In the genomic region with DNA sequence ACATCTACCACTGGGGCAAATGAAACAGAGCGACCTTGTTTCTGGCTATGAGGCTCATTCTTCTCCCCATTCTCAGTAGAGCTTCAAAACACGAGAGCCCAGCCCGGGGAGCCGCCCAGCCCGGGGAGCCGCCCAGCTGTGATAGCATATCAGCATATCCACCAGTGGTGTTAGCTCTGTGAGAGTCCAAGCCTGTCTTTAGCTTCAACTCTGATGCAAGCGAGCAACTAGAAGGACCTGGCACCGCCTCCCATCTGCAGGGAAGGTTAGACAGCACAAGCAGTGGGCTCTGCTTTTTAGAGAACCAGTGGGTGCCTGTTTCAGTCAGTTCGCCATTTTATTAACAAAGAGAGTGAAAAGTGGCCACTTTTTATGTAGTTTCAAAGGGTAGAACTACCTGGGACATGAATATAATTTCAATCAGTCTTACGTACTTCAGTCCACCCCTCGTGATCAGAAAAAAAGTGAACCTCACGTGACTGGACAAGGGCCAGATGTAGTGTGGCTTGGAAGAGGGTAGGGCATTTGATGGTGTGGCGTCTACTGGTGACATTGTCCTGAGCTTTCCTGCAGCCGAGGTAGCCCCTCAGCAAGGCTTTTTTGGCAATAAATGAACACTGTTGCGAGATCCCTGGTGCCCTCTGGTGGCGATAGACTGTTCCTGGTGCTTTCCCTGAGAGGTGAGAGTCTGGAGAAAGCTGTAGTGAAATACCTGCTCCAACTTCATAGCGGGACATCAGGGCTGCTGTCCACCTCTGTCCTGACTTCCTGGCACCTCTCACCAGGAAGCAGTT, we compare ENCODE assay signal across 8 mouse cellular contexts.
DNase-seq lines count a peak whose midpoint lies in the region; ATAC-seq and TF ChIP-seq lines count a peak whose summit lies in the region.

No protein-coding gene starts in this region.

- DNase-seq in thymus, adult 2 months = peak; percentile 31
- DNase-seq in thymus, adult 18-20 months = no peak
- peak; percentile 78 for DNase-seq in brain, embryonic 14.5 days (ENCODE audit: low read depth)
- peak; percentile 47 for DNase-seq in lung, postnatal 0 days (ENCODE audit: low spot score)
- DNase-seq in right cerebral cortex, adult 2 months (ENCODE audit: low spot score in 2 of 2) = peak; percentile 59 to 66
- DNase-seq in urinary bladder, adult 18-20 months (ENCODE audit: low spot score in 2 of 2) = no peak

- H3K4me1 ChIP-seq in thymus, adult 2 months (replicated peaks; ENCODE audit: control insufficient read depth, insufficient read depth, low read length) = no peaks in the 10 kb centered on the region
- H3K4me1 ChIP-seq in forebrain, embryonic 13.5 days = peaks cover 16% of the 10 kb centered on the region
- H3K4me1 ChIP-seq in intestine, postnatal 0 days (replicated peaks; ENCODE audit: control insufficient read depth, insufficient read depth, low read length) = no peaks in the 10 kb centered on the region
- H3K4me1 ChIP-seq in lung, postnatal 0 days (ENCODE audit: insufficient read depth, low read depth, low read length) = no peaks in the 10 kb centered on the region

- no peak overlapping the region for H3K27ac ChIP-seq in thymus, adult 2 months (ENCODE audit: control insufficient read depth, insufficient read depth, low read length)
- H3K27ac ChIP-seq in forebrain, embryonic 13.5 days = no peak overlapping the region
- H3K27ac ChIP-seq in intestine, postnatal 0 days (ENCODE audit: low read depth, low read length) = no peak overlapping the region
- H3K27ac ChIP-seq in lung, postnatal 0 days (ENCODE audit: low read length) = no peak overlapping the region

- no peak for TF ChIP-seq EP300 in lung, postnatal 0 days (IDR thresholded peaks at IDR 0.05)

- TF ChIP-seq CTCF in thymus, adult 2 months (IDR thresholded peaks at IDR 0.05; ENCODE audit: borderline replicate concordance, control insufficient read depth, extremely low read depth, insufficient read depth, low read length, poor library complexity) = no peak
- peak; percentile 85 for TF ChIP-seq CTCF in brain, embryonic 14.5 days (IDR thresholded peaks at IDR 0.05; ENCODE audit: borderline replicate concordance, extremely low read depth, insufficient read depth, insufficient read length)
- TF ChIP-seq CTCF in intestine, postnatal 0 days (IDR thresholded peaks at IDR 0.05; ENCODE audit: low read depth) = peak; percentile 75
- TF ChIP-seq CTCF in lung, postnatal 0 days (IDR thresholded peaks at IDR 0.05) = peak; percentile 74

- no peaks in the 10 kb centered on the region for H3K27me3 ChIP-seq in thymus, adult 2 months (ENCODE audit: control insufficient read depth, insufficient read depth, low read length)
- no peaks in the 10 kb centered on the region for H3K27me3 ChIP-seq in forebrain, embryonic 13.5 days
- no peaks in the 10 kb centered on the region for H3K27me3 ChIP-seq in intestine, postnatal 0 days (replicated peaks; ENCODE audit: control insufficient read depth, insufficient read depth, low read length)
- H3K27me3 ChIP-seq in lung, postnatal 0 days (replicated peaks; ENCODE audit: insufficient read depth, low read length) = no peaks in the 10 kb centered on the region

- H3K9ac ChIP-seq in forebrain, embryonic 13.5 days = no peak overlapping the region
- H3K9ac ChIP-seq in intestine, postnatal 0 days (ENCODE audit: low read depth, low read length) = no peak overlapping the region
- no peak overlapping the region for H3K9ac ChIP-seq in lung, postnatal 0 days (replicated peaks; ENCODE audit: low read depth)

- WGBS in thymus, adult 2 months = 61% methylated on average over 17 of the region's 17 CpGs
- 56% methylated on average over 17 of the region's 17 CpGs for WGBS in forebrain, embryonic 13.5 days
- 41% methylated on average over 17 of the region's 17 CpGs for WGBS in intestine, postnatal 0 days
- 39% methylated on average over 17 of the region's 17 CpGs for WGBS in lung, postnatal 0 days

- no peak overlapping the region for H3K4me2 ChIP-seq in forebrain, embryonic 13.5 days
- H3K4me2 ChIP-seq in intestine, postnatal 0 days (replicated peaks; ENCODE audit: low read depth) = no peak overlapping the region
- H3K4me2 ChIP-seq in lung, postnatal 0 days (replicated peaks; ENCODE audit: low read depth, low read length) = 0 out of 2 replicates have a peak overlapping the region, but pooled peaks have one; percentile 8

- H3K36me3 ChIP-seq in thymus, adult 2 months (ENCODE audit: control insufficient read depth, insufficient read depth, low read length) = no peaks in the 10 kb centered on the region
- H3K36me3 ChIP-seq in forebrain, embryonic 13.5 days (ENCODE audit: poor library complexity, severe bottlenecking) = no peaks in the 10 kb centered on the region
- no peaks in the 10 kb centered on the region for H3K36me3 ChIP-seq in intestine, postnatal 0 days (ENCODE audit: control insufficient read depth, insufficient read depth)
- H3K36me3 ChIP-seq in lung, postnatal 0 days (ENCODE audit: insufficient read depth, low read length) = no peaks in the 10 kb centered on the region

- no peak for TF ChIP-seq POLR2A in thymus, adult 2 months (IDR thresholded peaks at IDR 0.05; ENCODE audit: control insufficient read depth, extremely low read depth, insufficient read depth, low read length, poor library complexity)
- TF ChIP-seq POLR2A in brain, embryonic 14.5 days (IDR thresholded peaks at IDR 0.05; ENCODE audit: borderline replicate concordance, extremely low read depth, insufficient read depth, insufficient read length, poor library complexity, severe bottlenecking) = no peak

- peak; percentile 66 for ATAC-seq in forebrain, embryonic 13.5 days
- ATAC-seq in intestine, postnatal 0 days = no peak
- no peak for ATAC-seq in lung, postnatal 0 days

- H3K9me3 ChIP-seq in forebrain, embryonic 13.5 days (replicated peaks) = no peaks in the 10 kb centered on the region
- no peaks in the 10 kb centered on the region for H3K9me3 ChIP-seq in intestine, postnatal 0 days (ENCODE audit: control insufficient read depth)
- H3K9me3 ChIP-seq in lung, postnatal 0 days (ENCODE audit: low read length) = no peaks in the 10 kb centered on the region

- no peak overlapping the region for H3K4me3 ChIP-seq in thymus, adult 2 months (ENCODE audit: control insufficient read depth, insufficient read depth, low read length)
- H3K4me3 ChIP-seq in forebrain, embryonic 13.5 days = no peak overlapping the region
- H3K4me3 ChIP-seq in intestine, postnatal 0 days (ENCODE audit: low read depth, low read length) = no peak overlapping the region
- no peak overlapping the region for H3K4me3 ChIP-seq in lung, postnatal 0 days (ENCODE audit: low read depth, low read length)

Comparison
In these comparisons a context has a peak if more than half of its experiments do, and no peak if none do; other contexts are left out.
1. DNase-seq: peak in thymus, adult 2 months (single experiment), brain, embryonic 14.5 days (single experiment), lung, postnatal 0 days (single experiment) and right cerebral cortex, adult 2 months (2 of 2); none in thymus, adult 18-20 months (0 of 2) and urinary bladder, adult 18-20 months (0 of 2).